Mouse (Mus musculus) hindbrain, embryonic 15.5 days (tissue): Measurements from ENCODE around the gene Mical2. TPM values are rescaled to one million over a fixed set of nuclear protein-coding genes. Genes with fewer than 3 reads are reported as not detected.

Experiments
- ATAC-seq: fragments of 200-750 bp; cut with Nextera tagmentation; 2 replicates; pipeline ENCODE4 v1.8.0; 2017; ENCODE audit warnings: low read depth, moderate number of reproducible peaks, moderate TSS enrichment; ENCODE audit not compliant: low FRiP score
- H3K27ac ChIP-seq: fragments of 300-500 bp; sonication (generic); replicated peaks from 2 replicates; pipeline ENCODE4 v1.5.1; 2015; ENCODE audit warnings: mild to moderate bottlenecking, inconsistent platforms
- H3K27me3 ChIP-seq: fragments of 300-500 bp; sonication (generic); 2 replicates; pipeline ENCODE4 v1.6.1; 2015; ENCODE audit warnings: control low read depth, inconsistent platforms
- H3K36me3 ChIP-seq: fragments of 300-500 bp; sonication (generic); 2 replicates; pipeline ENCODE4 v1.6.1; 2015; ENCODE audit warnings: control low read depth, inconsistent platforms
- H3K4me1 ChIP-seq: fragments of 300-500 bp; sonication (generic); replicated peaks from 2 replicates; pipeline ENCODE4 v1.6.1; 2015; ENCODE audit warnings: control low read depth, inconsistent platforms
- H3K4me2 ChIP-seq: fragments of 300-500 bp; sonication (generic); 2 replicates; pipeline ENCODE4 v1.6.1; 2015; ENCODE audit warnings: moderate library complexity, mild to moderate bottlenecking, inconsistent platforms
- H3K4me3 ChIP-seq: fragments of 300-500 bp; sonication (generic); 2 replicates; pipeline ENCODE4 v1.5.1; 2015; ENCODE audit warnings: mild to moderate bottlenecking, inconsistent platforms
- H3K9ac ChIP-seq: fragments of 300-500 bp; sonication (generic); 2 replicates; pipeline ENCODE4 v1.6.1; 2015; ENCODE audit warnings: inconsistent platforms
- H3K9me3 ChIP-seq: fragments of 300-500 bp; sonication (generic); 2 replicates; pipeline ENCODE4 v1.6.1; 2016; ENCODE audit warnings: control low read depth, inconsistent platforms
- WGBS: fragments of 180-500 bp; shearing (Covaris S2); methylation state at CpG from one replicate; pipeline ENCODE4 v1.1.7; 2015; 5-methylcytosine and 5-hydroxymethylcytosine counted together
- polyA plus RNA-seq: library from polyadenylated mRNA; unstranded; fragments of >200 nt; fragmentation: Nextera tagmentation; extraction: Ambion mirVana; gene quantifications from 2 replicates; pipeline ENCODE4 v1.2.1, GENCODE M21; 2015

Gene Mical2
- polyA plus RNA-seq, 1 experiment from 2014 or later, result 3.8 TPM

GRCm38 (mm10) chr7:112197461-112197860 lies 28.2 kb upstream of the Mical2 start:
- H3K27ac ChIP-seq, result no peak overlapping the region
- H3K9ac ChIP-seq, result no peak overlapping the region
- no peak for ATAC-seq
- H3K4me2 ChIP-seq, result no peak overlapping the region
- no peaks in the 10 kb centered on the region for H3K36me3 ChIP-seq
- H3K9me3 ChIP-seq, result no peaks in the 10 kb centered on the region
- H3K4me1 ChIP-seq, result no peaks in the 10 kb centered on the region
- H3K4me3 ChIP-seq, result no peak overlapping the region
- H3K27me3 ChIP-seq, result no peaks in the 10 kb centered on the region
- WGBS, result 71% methylated on average over 8 of the region's 8 CpGs

- 43% methylated on average over 3 of the region's 3 CpGs for WGBS
- ATAC-seq, result no peak
- H3K4me2 ChIP-seq, result no peak overlapping the region
These were observed 26.3 kb upstream of the Mical2 start for GRCm38 (mm10) chr7:112199343-112199742.

GRCm38 (mm10) chr7:112200761-112201160 lies 24.9 kb upstream of the Mical2 start:
- WGBS, result 55% methylated on average over 4 of the region's 4 CpGs
- no peaks in the 10 kb centered on the region for H3K27me3 ChIP-seq
- H3K4me3 ChIP-seq, result no peak overlapping the region
- no peak for ATAC-seq
- no peak overlapping the region for H3K27ac ChIP-seq
- no peaks in the 10 kb centered on the region for H3K36me3 ChIP-seq
- H3K9me3 ChIP-seq, result no peaks in the 10 kb centered on the region
- H3K4me1 ChIP-seq, result peaks cover 4% of the 10 kb centered on the region; the same call in 1 of the 2 replicates
- H3K9ac ChIP-seq, result no peak overlapping the region
- no peak overlapping the region for H3K4me2 ChIP-seq

More at GRCm38 (mm10) chr7:112199343-112199742, 26.3 kb upstream of the Mical2 start:
- no peak overlapping the region for H3K4me3 ChIP-seq
- H3K27me3 ChIP-seq, result no peaks in the 10 kb centered on the region
- no peak overlapping the region for H3K27ac ChIP-seq
- H3K9me3 ChIP-seq, result no peaks in the 10 kb centered on the region
- peaks cover 2% of the 10 kb centered on the region; the same call in 1 of the 2 replicates for H3K4me1 ChIP-seq
- no peaks in the 10 kb centered on the region for H3K36me3 ChIP-seq
- no peak overlapping the region for H3K9ac ChIP-seq

GRCm38 (mm10) chr7:112202194-112202593 lies 23.5 kb upstream of the Mical2 start:
- no peak overlapping the region for H3K27ac ChIP-seq
- peaks cover 4% of the 10 kb centered on the region; the same call in 1 of the 2 replicates for H3K4me1 ChIP-seq
- H3K36me3 ChIP-seq, result no peaks in the 10 kb centered on the region
- H3K4me2 ChIP-seq, result no peak overlapping the region
- WGBS, result 63% methylated on average over 4 of the region's 4 CpGs
- no peak overlapping the region for H3K9ac ChIP-seq
- no peaks in the 10 kb centered on the region for H3K27me3 ChIP-seq
- no peak for ATAC-seq
- no peaks in the 10 kb centered on the region for H3K9me3 ChIP-seq
- no peak overlapping the region for H3K4me3 ChIP-seq

GRCm38 (mm10) chr7:112202843-112203242 lies 22.8 kb upstream of the Mical2 start:
- no peak overlapping the region for H3K4me2 ChIP-seq
- H3K4me1 ChIP-seq, result peaks cover 4% of the 10 kb centered on the region; the same call in 1 of the 2 replicates
- H3K27me3 ChIP-seq, result no peaks in the 10 kb centered on the region
- H3K4me3 ChIP-seq, result no peak overlapping the region
- ATAC-seq, result no peak
- no peaks in the 10 kb centered on the region for H3K9me3 ChIP-seq
- 86% methylated on average over 5 of the region's 5 CpGs for WGBS
- H3K27ac ChIP-seq, result no peak overlapping the region
- H3K9ac ChIP-seq, result no peak overlapping the region
- H3K36me3 ChIP-seq, result no peaks in the 10 kb centered on the region

GRCm38 (mm10) chr7:112203937-112204336 lies 21.7 kb upstream of the Mical2 start:
- Histone ChIP-seq H3K27ac (no peak overlapping the region), H3K9me3 (no peaks in the 10 kb centered on the region), H3K4me1 (peaks cover 4% of the 10 kb centered on the region; the same call in 1 of the 2 replicates), H3K9ac (no peak overlapping the region), H3K36me3 (no peaks in the 10 kb centered on the region), H3K4me2 (no peak overlapping the region), H3K27me3 (no peaks in the 10 kb centered on the region), H3K4me3 (no peak overlapping the region)
- no peak for ATAC-seq
- WGBS, result 68% methylated on average over 5 of the region's 5 CpGs

- ATAC-seq, result no peak
- no peak overlapping the region for H3K27ac ChIP-seq
- peaks cover 4% of the 10 kb centered on the region; the same call in 1 of the 2 replicates for H3K4me1 ChIP-seq
- no peaks in the 10 kb centered on the region for H3K9me3 ChIP-seq
- H3K9ac ChIP-seq, result no peak overlapping the region
- 65% methylated on average over 6 of the region's 6 CpGs for WGBS
- no peaks in the 10 kb centered on the region for H3K27me3 ChIP-seq
- no peaks in the 10 kb centered on the region for H3K36me3 ChIP-seq
- H3K4me2 ChIP-seq, result no peak overlapping the region
- H3K4me3 ChIP-seq, result no peak overlapping the region
These were observed 21.2 kb upstream of the Mical2 start for GRCm38 (mm10) chr7:112204380-112204963.

GRCm38 (mm10) chr7:112205513-112205912 lies 20.1 kb upstream of the Mical2 start:
- Histone ChIP-seq H3K27ac (no peak overlapping the region), H3K36me3 (no peaks in the 10 kb centered on the region), H3K4me2 (no peak overlapping the region), H3K4me3 (no peak overlapping the region), H3K9me3 (no peaks in the 10 kb centered on the region), H3K27me3 (no peaks in the 10 kb centered on the region), H3K9ac (no peak overlapping the region), H3K4me1 (peaks cover 4% of the 10 kb centered on the region; the same call in 1 of the 2 replicates)
- no peak for ATAC-seq
- WGBS, result 95% methylated on average over 6 of the region's 6 CpGs

- no peak overlapping the region for H3K4me2 ChIP-seq
- no peak for ATAC-seq
- no peaks in the 10 kb centered on the region for H3K27me3 ChIP-seq
- no peak overlapping the region for H3K9ac ChIP-seq
- no peak overlapping the region for H3K27ac ChIP-seq
- H3K36me3 ChIP-seq, result no peaks in the 10 kb centered on the region
- H3K4me1 ChIP-seq, result peaks cover 4% of the 10 kb centered on the region; the same call in 1 of the 2 replicates
- H3K9me3 ChIP-seq, result no peaks in the 10 kb centered on the region
- 93% methylated on average over 6 of the region's 6 CpGs for WGBS
- H3K4me3 ChIP-seq, result no peak overlapping the region
These were observed 17.9 kb upstream of the Mical2 start for GRCm38 (mm10) chr7:112207717-112208116.

- Histone ChIP-seq H3K9ac (no peak overlapping the region), H3K4me1 (peaks cover 10% of the 10 kb centered on the region), H3K36me3 (no peaks in the 10 kb centered on the region), H3K27me3 (no peaks in the 10 kb centered on the region), H3K4me2 (no peak overlapping the region), H3K4me3 (no peak overlapping the region), H3K9me3 (no peaks in the 10 kb centered on the region), H3K27ac (no peak overlapping the region)
- 77% methylated on average over 10 of the region's 10 CpGs for WGBS
- ATAC-seq, result no peak
These were observed 17.1 kb upstream of the Mical2 start for GRCm38 (mm10) chr7:112208323-112209167.

GRCm38 (mm10) chr7:112209621-112210020 lies 16.0 kb upstream of the Mical2 start:
- Histone ChIP-seq H3K4me3 (no peak overlapping the region), H3K36me3 (no peaks in the 10 kb centered on the region), H3K9me3 (no peaks in the 10 kb centered on the region), H3K4me2 (no peak overlapping the region), H3K9ac (no peak overlapping the region), H3K4me1 (peaks cover 10% of the 10 kb centered on the region), H3K27me3 (no peaks in the 10 kb centered on the region), H3K27ac (no peak overlapping the region)
- ATAC-seq, result no peak
- WGBS, result 82% methylated on average over 4 of the region's 4 CpGs

GRCm38 (mm10) chr7:112212921-112213721 lies 12.5 kb upstream of the Mical2 start:
- peaks cover 10% of the 10 kb centered on the region for H3K4me1 ChIP-seq
- H3K9me3 ChIP-seq, result no peaks in the 10 kb centered on the region
- peak; percentile 79 for ATAC-seq
- WGBS, result 31% methylated on average over 8 of the region's 8 CpGs
- H3K4me3 ChIP-seq, result no peak overlapping the region
- no peaks in the 10 kb centered on the region for H3K27me3 ChIP-seq
- H3K4me2 ChIP-seq, result no peak overlapping the region
- H3K36me3 ChIP-seq, result no peaks in the 10 kb centered on the region
- no peak overlapping the region; the same call in 1 of the 2 replicates for H3K27ac ChIP-seq
- H3K9ac ChIP-seq, result no peak overlapping the region
